Mouse (Mus musculus) c-Kit-positive CD71-positive TER-119-negative erythroid progenitor cells, embryonic 14.5 days (primary cell): ENCODE measurements around the gene Tcp11l2.

ENCODE experiments used
- DNase-seq: peaks from one replicate; pipeline ENCODE4 v3.0.0-alpha.2; 2013; ENCODE audit warnings: low read depth

Gene Tcp11l2

DNA sequence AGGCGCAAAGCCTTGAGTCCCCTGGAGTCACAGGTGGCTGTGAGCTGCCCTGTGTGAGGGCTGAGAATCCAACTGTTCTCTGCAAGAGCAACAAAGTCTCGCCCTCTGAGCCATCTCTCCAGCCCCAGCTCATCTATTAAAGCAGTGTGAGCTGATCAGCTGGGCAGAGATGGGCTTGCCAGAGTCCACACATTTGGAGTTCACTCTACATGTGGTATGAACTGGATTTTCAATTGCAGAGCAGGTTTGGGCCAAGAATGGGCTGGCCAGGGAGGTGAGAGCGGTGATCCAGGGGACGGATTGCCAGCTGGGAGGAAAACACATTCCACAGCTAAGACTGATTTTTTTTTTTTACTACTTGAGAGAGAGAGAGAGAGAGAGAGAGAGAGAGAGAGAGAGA, 80.2 kb downstream of the Tcp11l2 start:
- DNase-seq = no peak

DNA sequence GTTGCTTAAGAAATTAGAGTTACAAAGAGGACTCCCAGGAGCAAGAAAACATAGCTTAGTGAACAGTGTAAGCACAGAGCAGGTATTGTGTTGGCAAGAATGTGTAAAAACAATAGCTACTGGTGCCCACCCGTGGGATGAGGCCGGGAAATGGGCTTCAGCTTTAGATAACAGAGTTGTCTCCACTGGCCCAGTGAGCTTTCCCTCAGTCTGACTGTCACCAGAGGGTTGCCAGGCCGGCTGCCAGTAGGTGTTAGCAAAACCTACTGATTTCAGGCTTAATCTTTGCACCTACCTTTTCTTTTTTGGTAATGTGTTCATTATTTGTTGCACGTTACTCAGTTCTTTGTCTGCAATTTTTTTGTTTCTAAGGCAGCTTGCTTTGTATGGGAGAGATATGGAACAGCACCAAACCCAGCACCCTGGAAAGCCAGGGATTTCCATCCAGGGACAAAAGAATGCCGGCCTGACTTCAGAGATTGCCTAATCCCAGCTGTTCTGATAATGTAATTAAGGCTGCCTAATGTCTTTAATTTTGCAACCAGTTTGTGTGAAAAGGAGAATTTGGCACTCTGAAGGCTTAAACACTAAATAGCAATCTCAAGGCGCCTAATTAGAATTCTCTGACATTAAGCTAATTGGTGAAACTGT, 81.1 kb downstream of the Tcp11l2 start:
- no peak for DNase-seq

DNA sequence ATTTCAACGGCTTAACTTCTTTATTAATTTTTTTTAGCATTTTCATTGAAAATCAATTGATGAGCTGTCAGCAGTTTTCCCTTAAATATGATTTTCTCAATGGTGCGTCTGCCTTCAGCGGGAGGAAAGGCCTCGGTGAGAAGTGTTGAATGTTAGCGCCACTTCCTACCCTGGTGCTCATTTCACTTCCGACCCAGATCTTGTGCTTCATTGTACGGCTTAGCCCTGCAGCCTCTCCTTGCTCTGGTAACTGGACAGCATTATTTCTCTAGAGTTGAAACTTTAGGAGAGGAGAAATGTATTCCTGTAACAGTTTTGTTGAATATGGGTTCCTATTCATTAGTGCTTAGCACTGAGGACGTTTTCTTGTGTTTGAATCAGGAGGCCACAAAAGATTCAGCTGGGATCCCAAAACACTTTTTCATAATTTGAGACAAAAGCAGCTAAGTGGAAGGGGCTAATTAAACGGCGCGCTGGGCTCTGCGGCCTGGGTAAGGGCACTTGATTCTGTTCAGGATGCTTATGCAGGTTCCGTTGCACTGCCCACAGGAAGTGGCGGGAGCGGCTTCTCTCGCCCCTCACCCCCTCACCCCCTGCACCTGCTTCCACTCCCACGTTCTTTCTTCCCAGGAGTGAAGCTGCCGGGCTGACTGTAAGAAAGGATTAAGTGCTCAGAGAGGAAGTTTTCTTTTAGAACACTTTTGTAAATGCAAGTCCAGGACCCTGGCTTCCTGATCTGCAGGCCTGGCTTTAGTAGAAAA, 81.8 kb downstream of the Tcp11l2 start:
- DNase-seq = no peak

DNA sequence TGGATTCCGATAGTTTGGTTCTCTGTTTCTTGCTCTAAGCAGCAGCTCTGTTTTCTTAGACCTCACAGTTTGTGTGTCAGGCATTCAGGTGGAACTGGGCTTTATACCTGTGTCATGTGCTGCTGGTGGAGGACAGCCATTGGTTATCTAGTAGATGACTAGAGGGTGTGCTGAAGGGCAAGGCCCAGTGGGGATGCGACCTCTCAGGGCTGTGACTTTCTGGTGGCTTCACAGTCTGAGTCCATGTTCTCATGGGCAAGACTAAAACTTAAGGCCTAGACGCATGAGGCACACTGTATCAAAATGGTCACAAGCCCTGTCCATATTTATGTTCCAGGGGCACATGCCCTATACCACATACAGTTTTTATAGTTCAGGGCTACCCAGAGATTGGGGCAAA, 82.9 kb downstream of the Tcp11l2 start:
- DNase-seq = no peak

DNA sequence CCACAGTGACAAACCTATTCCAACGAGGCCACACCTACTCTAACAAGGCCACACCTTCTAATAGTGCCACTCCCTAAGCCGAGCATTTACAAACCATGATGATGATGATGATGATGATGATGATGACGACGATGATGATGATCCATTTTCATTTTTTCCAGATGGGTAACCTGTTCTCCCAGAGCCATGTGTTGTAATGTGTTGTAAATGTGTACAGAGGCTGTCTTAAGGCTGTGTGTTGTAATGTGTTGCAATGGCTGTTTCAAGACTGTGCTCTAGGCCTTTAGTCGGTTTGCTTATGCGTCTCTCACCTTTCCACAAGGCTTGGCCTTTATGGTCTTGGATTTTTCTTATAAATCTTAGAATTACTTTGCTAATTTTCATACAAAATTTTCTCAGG, 85.7 kb downstream of the Tcp11l2 start:
- DNase-seq = no peak
